Mouse (Mus musculus): ENCODE data around the gene Tert.

Gene Tert

GRCm38 (mm10) chr13:73626745-73627549 is at the start of gene Tert:
Tert (plus strand) TSS chr13:73626911.
- in situ Hi-C loops (cut with MboI, MseI) = no loop called here

DNA sequence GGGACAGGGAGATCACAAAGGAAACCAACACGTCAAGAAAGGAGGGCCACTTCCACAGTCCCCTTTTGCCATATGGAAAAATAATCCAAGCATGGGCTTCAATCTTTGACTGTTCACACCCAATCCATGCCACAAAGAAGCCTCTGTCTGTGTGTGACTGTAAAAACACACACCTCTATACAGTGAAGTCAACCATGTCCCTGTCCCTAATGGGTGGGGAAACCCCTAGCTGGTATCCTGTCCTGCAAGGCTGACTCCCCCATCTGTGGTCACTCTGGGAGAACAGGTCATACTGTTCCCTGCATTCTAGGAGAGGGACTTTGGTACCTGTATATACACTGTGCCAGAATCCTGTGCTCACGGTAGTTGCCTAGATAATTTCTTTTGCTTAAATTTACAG is 49.4 kb upstream of the Tert start:
- in situ Hi-C loops (cut with MboI, MseI) = no loop called here

- in situ Hi-C loops (cut with MboI, MseI) = no loop called here
Observed at GRCm38 (mm10) chr13:73591488-73591887, 35.2 kb upstream of the Tert start.

GRCm38 (mm10) chr13:73592546-73592945 is 34.2 kb upstream of the Tert start:
- in situ Hi-C loops (cut with MboI, MseI) = no loop called here

DNA sequence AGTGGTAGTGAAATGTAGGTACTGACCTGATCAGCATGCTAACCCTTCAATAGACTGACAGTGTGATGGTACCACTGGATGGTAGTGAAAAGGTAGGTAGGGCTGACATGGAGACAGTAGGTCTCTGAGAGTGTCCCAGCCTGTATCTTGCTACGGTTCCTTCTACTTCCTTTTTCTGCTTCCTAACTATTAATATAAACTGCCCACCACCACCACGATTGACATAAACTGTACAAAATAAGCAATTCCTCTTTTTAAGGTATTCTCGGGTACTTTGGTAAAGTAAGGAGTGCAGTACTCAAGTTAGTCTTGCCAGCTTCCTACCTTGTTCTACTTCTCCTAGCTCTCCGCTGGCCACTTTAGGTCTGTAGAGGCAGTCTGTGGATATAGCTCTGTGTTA is 30.4 kb upstream of the Tert start:
- in situ Hi-C loops (cut with MboI, MseI) = no loop called here

GRCm38 (mm10) chr13:73600217-73600616 is 26.5 kb upstream of the Tert start:
- in situ Hi-C loops (cut with MboI, MseI) = loop anchor here (10.0 kb wide), 1 partner anchor 275 kb away; the partner anchor contains the start of genes Mrpl36 and Ndufs6

DNA sequence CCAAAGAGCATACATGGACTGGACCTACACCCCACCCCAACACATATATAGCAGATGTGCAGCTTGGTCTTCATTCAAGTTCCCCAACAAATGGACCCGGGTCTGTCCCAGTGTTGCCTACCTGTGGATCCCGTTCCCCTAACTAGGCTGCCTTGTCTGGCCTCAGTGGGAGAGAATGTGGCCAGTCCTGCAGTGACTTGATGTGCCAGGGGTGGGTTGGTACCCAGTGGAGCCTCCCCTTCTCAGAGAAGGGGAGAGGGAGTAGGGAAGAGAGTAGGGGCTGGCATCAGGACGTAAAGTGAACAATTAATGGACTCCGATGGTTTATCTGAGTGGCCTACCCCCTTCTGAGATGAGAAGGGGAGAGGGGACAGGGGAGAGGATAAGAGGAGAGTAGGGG is 23.7 kb upstream of the Tert start:
- in situ Hi-C loops (cut with MboI, MseI) = loop anchor here (10.0 kb wide), 1 partner anchor 278 kb away; the partner anchor contains the start of genes Mrpl36 and Ndufs6

- in situ Hi-C loops (cut with MboI, MseI) = loop anchor here (10.0 kb wide), 1 partner anchor 279 kb away; the partner anchor contains the start of genes Mrpl36 and Ndufs6
Observed at GRCm38 (mm10) chr13:73603522-73604155, 23.1 kb upstream of the Tert start, which contains the start of gene Clptm1l. Clptm1l (plus strand) TSS chr13:73604006.

DNA sequence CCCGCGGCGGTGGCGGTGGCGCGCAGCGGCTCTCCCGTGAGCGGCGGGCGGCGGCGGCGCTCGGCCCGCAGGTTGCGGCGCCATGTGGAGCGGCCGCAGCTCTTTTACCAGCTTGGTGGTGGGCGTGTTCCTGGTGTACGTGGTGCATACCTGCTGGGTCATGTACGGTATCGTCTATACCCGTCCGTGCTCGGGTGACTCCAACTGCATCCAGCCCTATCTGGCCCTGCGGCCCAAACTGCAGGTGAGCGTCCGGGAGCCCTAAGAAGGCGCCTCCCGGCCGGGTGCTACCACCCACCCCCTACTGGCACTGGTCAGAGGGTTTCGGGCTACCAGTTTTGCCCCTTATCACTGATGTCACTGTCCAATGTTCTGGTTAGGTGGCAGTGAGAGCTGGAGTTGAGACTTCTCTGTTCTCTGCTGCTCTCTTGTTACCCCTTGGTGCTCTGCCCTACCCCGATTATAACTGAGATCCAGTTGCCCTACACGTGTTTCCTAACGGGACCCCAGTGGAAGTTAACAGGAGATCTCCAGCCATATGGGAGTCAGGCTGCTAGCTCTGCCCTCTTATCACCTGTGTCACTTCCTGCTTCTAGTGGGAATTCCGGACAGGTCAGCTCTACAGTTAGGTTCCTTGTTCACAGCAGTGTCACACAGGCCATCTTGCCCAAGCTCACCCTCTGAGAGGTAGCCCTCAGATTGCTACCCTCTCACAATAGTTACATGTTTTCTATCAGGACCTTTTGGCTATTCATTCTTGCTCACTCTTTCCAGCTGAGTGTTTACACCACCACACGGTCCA is 22.4 kb upstream of the Tert start:
- in situ Hi-C loops (cut with MboI, MseI) = loop anchor here (10.0 kb wide), 1 partner anchor 280 kb away; the partner anchor contains the start of genes Mrpl36 and Ndufs6

- in situ Hi-C loops (cut with MboI, MseI) = no loop called here
Observed at GRCm38 (mm10) chr13:73618406-73618805, 8.3 kb upstream of the Tert start.

DNA sequence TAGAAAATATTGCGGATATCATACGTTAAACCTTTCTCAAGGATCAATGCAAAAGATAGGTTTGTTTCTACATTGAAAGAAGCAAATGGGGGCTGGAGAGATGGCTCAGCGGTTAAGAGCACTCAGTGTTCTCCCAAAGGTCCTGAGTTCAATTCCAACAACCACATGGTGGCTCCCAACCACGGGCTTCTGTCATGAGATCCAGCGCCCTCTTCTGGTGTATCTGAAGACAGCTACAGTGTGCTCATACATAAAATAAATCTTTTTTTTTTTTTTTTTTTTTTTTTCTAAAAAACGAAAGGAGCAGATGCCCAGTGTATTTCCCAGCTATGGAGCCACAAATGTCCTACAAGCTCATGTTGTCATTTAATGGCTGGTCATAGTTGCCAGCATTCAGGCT is 6.1 kb upstream of the Tert start:
- in situ Hi-C loops (cut with MboI, MseI) = loop anchor here (5.0 kb wide), 1 partner anchor 103 kb away; no protein-coding TSS in a partner anchor

GRCm38 (mm10) chr13:73626410-73626744 is 334 bp upstream of the Tert start:
- in situ Hi-C loops (cut with MboI, MseI) = no loop called here

GRCm38 (mm10) chr13:73628586-73629113 is 1.9 kb downstream of the Tert start:
- in situ Hi-C loops (cut with MboI, MseI) = no loop called here

- in situ Hi-C loops (cut with MboI, MseI) = no loop called here
Observed at GRCm38 (mm10) chr13:73631837-73632236, 5.1 kb downstream of the Tert start.

- in situ Hi-C loops (cut with MboI, MseI) = no loop called here
Observed at GRCm38 (mm10) chr13:73637826-73638225, 11.1 kb downstream of the Tert start.

- in situ Hi-C loops (cut with MboI, MseI) = no loop called here
Observed at GRCm38 (mm10) chr13:73641296-73641695, 14.6 kb downstream of the Tert start.

- in situ Hi-C loops (cut with MboI, MseI) = loop anchor here (5.0 kb wide), 1 partner anchor 51 kb away; no protein-coding TSS in a partner anchor
Observed at GRCm38 (mm10) chr13:73646397-73647087, 19.8 kb downstream of the Tert start.

GRCm38 (mm10) chr13:73653266-73653665 is 26.6 kb downstream of the Tert start:
- in situ Hi-C loops (cut with MboI, MseI) = no loop called here

- in situ Hi-C loops (cut with MboI, MseI) = no loop called here
Observed at GRCm38 (mm10) chr13:73654976-73655375, 28.3 kb downstream of the Tert start.

DNA sequence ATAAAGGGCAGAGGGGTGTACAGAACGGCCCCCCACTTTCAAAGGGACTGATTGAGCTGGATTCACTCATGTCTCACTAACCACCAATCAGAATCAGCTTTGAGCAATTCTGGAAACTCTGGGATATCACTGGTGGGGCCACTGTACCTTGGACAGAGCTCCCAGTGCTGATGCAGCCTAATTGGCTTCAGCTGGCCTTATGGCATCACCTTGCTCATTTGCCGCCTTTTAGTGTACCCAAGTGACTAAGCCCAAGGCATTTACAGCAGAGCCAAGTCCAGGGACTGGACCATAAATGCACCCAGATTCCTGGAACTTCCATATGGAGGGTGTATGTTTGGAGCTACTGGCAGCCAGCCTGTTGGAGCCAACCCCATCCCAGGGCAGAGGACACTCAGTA is 32.2 kb downstream of the Tert start:
- in situ Hi-C loops (cut with MboI, MseI) = no loop called here

GRCm38 (mm10) chr13:73660163-73660695 is 33.5 kb downstream of the Tert start:
- in situ Hi-C loops (cut with MboI, MseI) = no loop called here
